Mouse (Mus musculus): ENCODE measurements around the gene Folr1. TPM values are rescaled to one million over a fixed set of nuclear protein-coding genes. Genes with fewer than 3 reads are reported as not detected.

Gene Folr1
- polyA plus RNA-seq, 1 experiment from 2014 or later = 1.1 TPM

DNA sequence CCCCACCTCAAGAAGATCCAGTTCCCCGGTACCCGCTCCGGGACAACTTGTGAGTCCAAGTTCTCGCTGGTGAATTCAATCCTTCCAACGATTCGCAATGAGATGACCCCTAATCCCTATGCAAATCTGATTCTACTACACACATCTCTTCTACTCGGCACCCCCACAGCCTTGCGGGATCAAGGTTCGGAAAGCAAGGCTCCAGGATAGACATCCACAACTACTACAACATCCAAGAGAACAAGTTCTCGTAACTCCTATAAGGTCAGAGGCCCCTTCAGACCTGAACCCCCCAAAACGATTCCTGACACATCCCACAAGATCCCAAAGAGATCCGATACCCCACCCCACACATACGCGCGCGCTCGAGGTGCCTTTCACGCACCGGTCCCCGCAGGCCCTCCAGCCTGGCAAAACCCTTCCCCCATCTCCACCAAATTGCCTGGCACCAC, 33.4 kb downstream of the Folr1 start:
- H3K27ac ChIP-seq (ENCODE audit: low read length) = no peak overlapping the region
- H3K4me1 ChIP-seq (ENCODE audit: control insufficient read depth, low read depth, low read length) = no peaks in the 10 kb centered on the region; the same call in none of the 2 replicates
- peak overlapping the region; percentile 73 for H3K4me2 ChIP-seq (ENCODE audit: low read depth, low read length)
- ATAC-seq (ENCODE audit: low read depth) = no peak
- no peaks in the 10 kb centered on the region for H3K9me3 ChIP-seq (replicated peaks; ENCODE audit: control insufficient read depth, low read length)
- peak overlapping the region; percentile 67 for H3K4me3 ChIP-seq (ENCODE audit: low read depth, low read length)
- H3K27me3 ChIP-seq (ENCODE audit: control insufficient read depth, insufficient read depth, low read depth, low read length) = peaks cover 32% of the 10 kb centered on the region
- 1% methylated on average over 20 of the region's 20 CpGs for WGBS (ENCODE audit: insufficient replicate concordance)
- no peaks in the 10 kb centered on the region for H3K36me3 ChIP-seq (ENCODE audit: control insufficient read depth, insufficient read depth)
- H3K9ac ChIP-seq (ENCODE audit: low read depth, low read length) = peak overlapping the region; percentile 66

DNA sequence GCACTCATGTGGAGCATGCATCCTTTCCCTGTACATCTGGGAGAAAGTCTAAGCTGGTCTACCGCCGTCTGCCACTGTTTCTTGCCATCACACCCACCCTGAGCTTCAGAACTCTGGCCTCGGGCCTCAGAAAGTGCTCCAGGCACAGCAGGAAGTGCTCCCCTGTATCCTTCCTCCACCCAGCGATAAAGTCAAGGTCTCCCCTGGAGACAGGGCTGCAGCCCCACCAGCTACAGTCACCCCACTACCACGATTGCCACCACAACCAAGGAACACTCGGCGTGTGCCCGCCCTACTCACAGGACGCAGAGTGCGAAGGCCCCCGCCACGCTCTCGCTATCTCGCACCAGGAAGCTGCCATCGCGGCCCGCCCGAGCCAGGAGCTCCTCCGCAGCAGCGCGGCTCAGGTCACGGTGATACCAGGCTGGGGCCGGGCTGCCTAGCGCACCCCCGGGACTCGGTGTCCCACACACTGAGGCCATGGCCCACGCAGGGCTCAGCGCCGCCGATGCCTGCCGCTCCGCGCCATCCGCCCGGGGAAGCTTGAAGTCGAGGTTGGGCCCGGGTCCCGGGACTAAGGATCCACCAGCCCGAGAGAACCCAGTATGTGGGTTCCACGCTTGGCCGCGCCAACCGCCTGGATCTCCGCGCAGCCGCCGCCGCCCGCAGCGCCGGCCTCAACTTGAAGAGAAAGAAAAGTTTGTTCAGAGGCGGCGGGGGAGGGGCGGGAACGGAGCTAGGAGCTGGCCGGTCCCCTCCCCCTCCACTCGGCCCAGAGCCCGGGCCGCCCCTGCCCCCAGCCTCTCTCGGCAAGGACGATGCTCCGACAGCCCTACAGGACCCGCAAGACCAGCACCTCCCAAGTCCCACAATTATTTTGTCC, 34.1 kb downstream of the Folr1 start:
- H3K4me3 ChIP-seq (ENCODE audit: low read depth, low read length) = peak overlapping the region; percentile 67
- peaks cover 32% of the 10 kb centered on the region for H3K27me3 ChIP-seq (ENCODE audit: control insufficient read depth, insufficient read depth, low read depth, low read length)
- H3K4me2 ChIP-seq (ENCODE audit: low read depth, low read length) = peak overlapping the region; percentile 73
- no peaks in the 10 kb centered on the region for H3K36me3 ChIP-seq (ENCODE audit: control insufficient read depth, insufficient read depth)
- peak; percentile 25; the same call in 1 of the 2 replicates for ATAC-seq (ENCODE audit: low read depth)
- WGBS (ENCODE audit: insufficient replicate concordance) = under 1% methylated on average over 56 of the region's 63 CpGs
- peak overlapping the region; percentile 52; the same call in 1 of the 2 replicates for H3K27ac ChIP-seq (ENCODE audit: low read length)
- no peaks in the 10 kb centered on the region for H3K9me3 ChIP-seq (replicated peaks; ENCODE audit: control insufficient read depth, low read length)
- H3K4me1 ChIP-seq (ENCODE audit: control insufficient read depth, low read depth, low read length) = no peaks in the 10 kb centered on the region; the same call in none of the 2 replicates
- peak overlapping the region; percentile 66 for H3K9ac ChIP-seq (ENCODE audit: low read depth, low read length)

DNA sequence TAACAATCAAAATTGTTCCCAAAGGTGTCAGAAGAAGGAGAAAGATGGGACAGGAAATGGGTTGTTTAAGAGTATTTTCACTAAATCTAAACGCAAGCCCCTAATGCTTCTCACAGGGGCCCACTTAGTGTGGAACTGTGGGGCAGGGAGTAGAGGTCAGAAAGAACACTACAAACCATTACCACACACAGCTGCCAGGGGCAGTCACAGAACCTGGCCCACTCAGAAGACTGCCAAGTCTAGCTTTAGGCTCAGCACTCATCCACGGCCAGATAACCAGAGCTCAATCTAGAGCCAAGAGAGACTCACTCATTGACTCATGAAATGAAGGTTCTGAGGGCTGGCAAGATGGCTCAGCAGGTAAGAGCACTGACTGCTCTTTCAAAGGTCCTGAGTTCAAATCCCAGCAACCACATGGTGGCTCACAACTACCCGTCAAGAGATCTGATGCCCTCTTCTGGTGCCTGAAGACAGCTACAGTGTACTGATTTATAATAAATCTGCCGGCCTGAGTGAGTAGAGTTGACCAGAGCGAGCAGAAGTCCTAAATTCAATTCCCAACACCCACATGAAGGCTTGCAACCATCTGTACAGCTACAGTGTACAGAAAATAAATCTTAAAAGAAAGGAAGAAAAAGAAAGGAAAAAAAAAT, 35.0 kb downstream of the Folr1 start:
- H3K27me3 ChIP-seq (ENCODE audit: control insufficient read depth, insufficient read depth, low read depth, low read length) = peaks cover 32% of the 10 kb centered on the region
- no peak overlapping the region for H3K9ac ChIP-seq (ENCODE audit: low read depth, low read length)
- 40% methylated on average over 5 of the region's 5 CpGs for WGBS (ENCODE audit: insufficient replicate concordance)
- ATAC-seq (ENCODE audit: low read depth) = no peak
- H3K36me3 ChIP-seq (ENCODE audit: control insufficient read depth, insufficient read depth) = no peaks in the 10 kb centered on the region
- H3K9me3 ChIP-seq (replicated peaks; ENCODE audit: control insufficient read depth, low read length) = no peaks in the 10 kb centered on the region
- no peaks in the 10 kb centered on the region; the same call in none of the 2 replicates for H3K4me1 ChIP-seq (ENCODE audit: control insufficient read depth, low read depth, low read length)
- H3K4me3 ChIP-seq (ENCODE audit: low read depth, low read length) = peak overlapping the region; percentile 67; the same call in 1 of the 2 replicates
- H3K4me2 ChIP-seq (ENCODE audit: low read depth, low read length) = peak overlapping the region; percentile 73; the same call in 1 of the 2 replicates
- H3K27ac ChIP-seq (ENCODE audit: low read length) = no peak overlapping the region

DNA sequence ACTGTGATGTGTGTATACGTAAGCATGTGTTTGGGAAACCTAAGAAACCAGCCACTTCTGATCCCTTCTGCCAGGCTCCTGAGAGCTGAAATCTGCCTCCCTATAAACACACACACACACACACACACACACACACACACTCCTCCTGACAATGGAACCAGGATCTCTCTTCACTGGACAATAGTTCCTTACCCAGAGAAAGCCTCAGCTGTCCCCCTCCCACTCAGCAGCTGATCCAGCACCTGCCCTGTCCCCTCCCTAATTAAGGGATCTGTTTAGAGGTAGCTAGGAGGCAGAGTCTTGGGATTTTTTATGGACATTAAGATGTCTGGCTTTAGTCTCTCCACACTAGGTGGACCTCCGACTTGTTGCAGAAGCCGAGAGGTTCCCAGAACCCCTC, 35.7 kb downstream of the Folr1 start:
- Histone ChIP-seq H3K9ac (ENCODE audit: low read depth, low read length) (no peak overlapping the region), H3K9me3 (replicated peaks; ENCODE audit: control insufficient read depth, low read length) (no peaks in the 10 kb centered on the region), H3K27me3 (ENCODE audit: control insufficient read depth, insufficient read depth, low read depth, low read length) (peaks cover 32% of the 10 kb centered on the region), H3K4me2 (ENCODE audit: low read depth, low read length) (no peak overlapping the region), H3K4me1 (ENCODE audit: control insufficient read depth, low read depth, low read length) (no peaks in the 10 kb centered on the region; the same call in none of the 2 replicates), H3K36me3 (ENCODE audit: control insufficient read depth, insufficient read depth) (no peaks in the 10 kb centered on the region), H3K4me3 (ENCODE audit: low read depth, low read length) (no peak overlapping the region), H3K27ac (ENCODE audit: low read length) (no peak overlapping the region)
- ATAC-seq (ENCODE audit: low read depth) = no peak
- 69% methylated on average over 3 of the region's 3 CpGs for WGBS (ENCODE audit: insufficient replicate concordance)

DNA sequence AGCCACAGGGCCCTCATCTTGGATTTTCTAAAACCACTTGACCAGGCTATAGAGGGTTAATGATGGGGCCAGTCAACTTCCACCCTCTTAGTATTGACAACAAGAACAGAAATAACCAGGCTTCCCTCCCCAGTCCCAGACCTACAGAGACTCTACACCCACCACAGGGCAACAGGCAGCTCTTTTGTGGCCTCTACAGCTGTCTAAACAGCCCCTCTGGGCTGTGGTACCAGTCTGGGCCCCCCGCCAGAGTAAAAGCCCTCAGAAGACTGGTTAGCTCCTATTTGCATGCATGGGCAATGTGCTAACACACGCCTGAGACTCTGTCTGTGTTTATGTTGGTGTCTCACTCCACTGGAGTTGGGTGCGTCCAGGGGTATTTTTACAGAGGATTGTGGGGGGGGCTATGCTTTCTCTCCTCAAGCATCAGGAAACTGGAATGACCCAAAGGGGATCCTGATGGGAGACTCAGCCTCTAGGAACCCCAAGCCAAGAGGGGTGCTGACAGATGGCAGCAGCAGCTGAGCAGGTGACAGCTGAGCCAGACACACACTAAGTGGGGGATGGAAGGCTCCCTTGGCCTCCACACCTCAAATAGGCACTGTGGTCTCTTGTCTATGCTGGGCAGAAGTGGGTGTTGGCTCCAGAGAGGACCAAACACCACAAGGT, 36.5 kb downstream of the Folr1 start:
- H3K9me3 ChIP-seq (replicated peaks; ENCODE audit: control insufficient read depth, low read length) = no peaks in the 10 kb centered on the region
- no peak for ATAC-seq (ENCODE audit: low read depth)
- H3K36me3 ChIP-seq (ENCODE audit: control insufficient read depth, insufficient read depth) = no peaks in the 10 kb centered on the region
- H3K4me1 ChIP-seq (ENCODE audit: control insufficient read depth, low read depth, low read length) = no peaks in the 10 kb centered on the region; the same call in none of the 2 replicates
- H3K9ac ChIP-seq (ENCODE audit: low read depth, low read length) = no peak overlapping the region
- peaks cover 31% of the 10 kb centered on the region for H3K27me3 ChIP-seq (ENCODE audit: control insufficient read depth, insufficient read depth, low read depth, low read length)
- no peak overlapping the region for H3K4me2 ChIP-seq (ENCODE audit: low read depth, low read length)
- no peak overlapping the region for H3K4me3 ChIP-seq (ENCODE audit: low read depth, low read length)
- WGBS (ENCODE audit: insufficient replicate concordance) = 56% methylated on average over 3 of the region's 3 CpGs
- no peak overlapping the region for H3K27ac ChIP-seq (ENCODE audit: low read length)

DNA sequence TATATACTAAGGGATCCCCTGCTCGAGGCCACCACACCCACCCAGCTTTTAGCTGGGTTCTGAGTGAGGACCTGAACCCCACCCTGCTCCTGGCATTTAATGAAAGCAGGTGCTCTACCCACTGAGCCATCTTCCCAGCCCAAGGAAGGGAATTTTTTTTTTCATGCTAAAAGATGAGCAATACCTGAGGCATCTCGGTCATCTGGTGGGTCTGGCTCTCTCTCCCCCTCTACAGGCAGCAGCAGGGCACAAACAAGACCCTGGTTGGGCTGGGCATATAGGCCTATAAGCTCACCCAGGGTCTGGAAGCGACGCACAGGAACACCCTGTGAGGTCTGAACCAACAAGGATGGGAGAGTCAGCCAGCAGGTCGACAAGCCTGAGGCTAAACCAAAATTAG, 37.2 kb downstream of the Folr1 start:
- Histone ChIP-seq H3K27me3 (ENCODE audit: control insufficient read depth, insufficient read depth, low read depth, low read length) (peaks cover 24% of the 10 kb centered on the region), H3K27ac (ENCODE audit: low read length) (no peak overlapping the region), H3K9me3 (replicated peaks; ENCODE audit: control insufficient read depth, low read length) (no peaks in the 10 kb centered on the region), H3K4me2 (ENCODE audit: low read depth, low read length) (no peak overlapping the region), H3K4me1 (ENCODE audit: control insufficient read depth, low read depth, low read length) (no peaks in the 10 kb centered on the region; the same call in none of the 2 replicates), H3K9ac (ENCODE audit: low read depth, low read length) (no peak overlapping the region), H3K4me3 (ENCODE audit: low read depth, low read length) (no peak overlapping the region), H3K36me3 (ENCODE audit: control insufficient read depth, insufficient read depth) (no peaks in the 10 kb centered on the region)
- 66% methylated on average over 5 of the region's 5 CpGs for WGBS (ENCODE audit: insufficient replicate concordance)
- no peak for ATAC-seq (ENCODE audit: low read depth)

DNA sequence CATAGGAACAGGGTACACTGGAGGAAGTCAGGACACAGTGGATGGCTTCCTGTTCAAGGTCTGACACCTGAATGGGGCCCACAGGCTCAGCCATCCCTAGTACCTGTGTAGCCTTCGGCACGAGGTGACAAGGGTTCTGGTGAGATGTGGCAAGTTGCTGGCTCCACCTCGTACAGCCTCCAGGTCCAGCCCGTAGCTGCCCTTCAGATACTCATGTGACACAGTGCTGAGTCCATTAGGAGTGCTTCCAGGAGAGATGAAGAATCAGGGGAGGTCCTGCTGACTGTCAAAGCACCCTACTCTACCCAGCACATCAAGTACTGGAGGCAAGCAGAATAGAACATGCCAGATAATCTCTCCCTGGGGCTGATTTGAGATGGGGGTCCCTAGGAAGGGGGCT, 38.2 kb downstream of the Folr1 start:
- H3K4me3 ChIP-seq (ENCODE audit: low read depth, low read length) = no peak overlapping the region
- no peak overlapping the region for H3K9ac ChIP-seq (ENCODE audit: low read depth, low read length)
- no peaks in the 10 kb centered on the region for H3K36me3 ChIP-seq (ENCODE audit: control insufficient read depth, insufficient read depth)
- H3K27me3 ChIP-seq (ENCODE audit: control insufficient read depth, insufficient read depth, low read depth, low read length) = peaks cover 14% of the 10 kb centered on the region
- H3K4me1 ChIP-seq (ENCODE audit: control insufficient read depth, low read depth, low read length) = no peaks in the 10 kb centered on the region; the same call in none of the 2 replicates
- WGBS (ENCODE audit: insufficient replicate concordance) = 68% methylated on average over 4 of the region's 4 CpGs
- no peaks in the 10 kb centered on the region for H3K9me3 ChIP-seq (replicated peaks; ENCODE audit: control insufficient read depth, low read length)
- no peak overlapping the region for H3K4me2 ChIP-seq (ENCODE audit: low read depth, low read length)
- H3K27ac ChIP-seq (ENCODE audit: low read length) = no peak overlapping the region
- ATAC-seq (ENCODE audit: low read depth) = no peak

DNA sequence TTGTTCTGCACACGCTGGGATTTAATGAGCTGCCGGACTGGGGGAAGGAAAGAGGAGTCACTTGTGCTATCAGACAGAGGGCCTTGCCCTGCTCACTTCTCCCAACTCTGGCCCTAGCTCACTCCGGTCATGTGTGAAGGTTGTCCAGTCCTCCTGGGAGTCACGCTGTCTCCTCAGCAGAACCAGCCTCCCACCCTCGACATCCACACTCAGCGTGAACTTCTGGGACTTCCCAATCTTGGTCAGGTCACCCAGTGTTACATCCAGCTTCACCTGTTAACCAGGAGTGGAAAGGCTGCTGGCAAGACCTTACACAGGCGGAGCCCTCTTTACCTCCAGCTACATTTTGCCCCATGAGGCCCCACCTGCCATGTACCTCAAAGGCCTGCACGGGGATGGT, 39.2 kb downstream of the Folr1 start:
- 77% methylated on average over 8 of the region's 8 CpGs for WGBS (ENCODE audit: insufficient replicate concordance)
- H3K9me3 ChIP-seq (replicated peaks; ENCODE audit: control insufficient read depth, low read length) = no peaks in the 10 kb centered on the region
- no peak overlapping the region for H3K4me3 ChIP-seq (ENCODE audit: low read depth, low read length)
- H3K27me3 ChIP-seq (ENCODE audit: control insufficient read depth, insufficient read depth, low read depth, low read length) = peaks cover 5% of the 10 kb centered on the region
- ATAC-seq (ENCODE audit: low read depth) = no peak
- no peaks in the 10 kb centered on the region for H3K36me3 ChIP-seq (ENCODE audit: control insufficient read depth, insufficient read depth)
- H3K27ac ChIP-seq (ENCODE audit: low read length) = no peak overlapping the region
- no peak overlapping the region for H3K9ac ChIP-seq (ENCODE audit: low read depth, low read length)
- H3K4me2 ChIP-seq (ENCODE audit: low read depth, low read length) = no peak overlapping the region
- no peaks in the 10 kb centered on the region; the same call in none of the 2 replicates for H3K4me1 ChIP-seq (ENCODE audit: control insufficient read depth, low read depth, low read length)

Data from liver, embryonic 16.5 days (tissue).